In genomic region chr5:73188164-73188563, GRCm38 (mm10) we compare ENCODE assay signal across 17 mouse cellular contexts.
A peak's percentile ranks its signal among the peaks of the same experiment; 100 is the strongest.
DNase-seq lines count a peak whose midpoint lies in the region; ATAC-seq lines count a peak whose summit lies in the region.
"Had no signal": no experiment of that assay in that cellular context is flagged by ENCODE, and none has a peak within 500 bp of the region (broad histone marks: within the 10 kb centered on the region; RNA-seq: fewer than 3 reads in every experiment).

No protein-coding gene starts in this region.

- 0 out of 2 replicates have a peak overlapping the region, but pooled peaks have one; percentile 7 for H3K4me2 ChIP-seq in heart, embryonic 14.5 days (ENCODE audit: low read length)
- H3K4me2 ChIP-seq: forebrain, embryonic 15.5 days; hindbrain, embryonic 14.5 days; limb, embryonic 12.5 days had no signal

- no peaks in the 10 kb centered on the region for H3K27me3 ChIP-seq in heart, embryonic 14.5 days (ENCODE audit: control insufficient read depth, insufficient read depth, low read length)
- H3K27me3 ChIP-seq in midbrain, embryonic 10.5 days (ENCODE audit: low read depth, poor library complexity, severe bottlenecking), result no peaks in the 10 kb centered on the region
- H3K27me3 ChIP-seq: forebrain, embryonic 15.5 days; limb, embryonic 12.5 days had no signal

- 0 out of 2 replicates have a peak, but pooled peaks cover 3% of the 10 kb centered on the region for H3K36me3 ChIP-seq in heart, embryonic 14.5 days (ENCODE audit: control insufficient read depth, insufficient read depth, low read length)
- peaks cover 7% of the 10 kb centered on the region; the same call in 1 of the 2 replicates for H3K36me3 ChIP-seq in midbrain, embryonic 10.5 days
- H3K36me3 ChIP-seq: forebrain, embryonic 15.5 days; limb, embryonic 12.5 days had no signal

- H3K4me3 ChIP-seq in heart, embryonic 14.5 days (ENCODE audit: control insufficient read depth in 1 of 2, insufficient read depth in 1 of 2, low read depth in 1 of 2, low read length in 2 of 2), result no peak overlapping the region
- no peak overlapping the region for H3K4me3 ChIP-seq in midbrain, embryonic 10.5 days
- H3K4me3 ChIP-seq: forebrain, embryonic 15.5 days; limb, embryonic 12.5 days had no signal

- H3K4me1 ChIP-seq in heart, embryonic 14.5 days (ENCODE audit: control insufficient read depth in 2 of 2, insufficient read depth in 2 of 2, low read length in 2 of 2), result peaks cover 12 to 25% of the 10 kb centered on the region in 2 experiments
- peaks cover 10% of the 10 kb centered on the region for H3K4me1 ChIP-seq in midbrain, embryonic 10.5 days
- H3K4me1 ChIP-seq: forebrain, embryonic 15.5 days had no signal

- H3K9ac ChIP-seq in heart, embryonic 14.5 days (ENCODE audit: low read length), result no peak overlapping the region
- H3K9ac ChIP-seq: forebrain, embryonic 15.5 days; hindbrain, embryonic 14.5 days; limb, embryonic 12.5 days had no signal

- peak overlapping the region in 1 of 2 experiments; percentile 45; a peak in 2 of 4 replicates for H3K27ac ChIP-seq in heart, embryonic 14.5 days (replicated peaks in 1 of 2; ENCODE audit: control insufficient read depth in 1 of 2, insufficient read depth in 1 of 2, low read depth in 2 of 2, low read length in 2 of 2)
- no peak overlapping the region for H3K27ac ChIP-seq in midbrain, embryonic 10.5 days (replicated peaks)
- H3K27ac ChIP-seq: forebrain, embryonic 15.5 days; hindbrain, embryonic 14.5 days; limb, embryonic 12.5 days had no signal

- WGBS in heart, embryonic 14.5 days, result 34% methylated on average over 5 of the region's 5 CpGs
- WGBS in midbrain, embryonic 10.5 days, result 85% methylated on average over 5 of the region's 5 CpGs

- DNase-seq in heart, adult 8-10 months (ENCODE audit: low spot score), result no peak
- DNase-seq in gonadal fat pad, adult 2 months (ENCODE audit: low read depth), result peak; percentile 33
- DNase-seq in liver, result peak; percentile 24
- no peak for DNase-seq in midbrain, embryonic 10.5 days (ENCODE audit: low spot score)
- DNase-seq in thymus, postnatal 0 days (ENCODE audit: low spot score), result no peak
- no peak for DNase-seq in ovary, postnatal 10 days (ENCODE audit: low spot score)
- DNase-seq: cerebellum, postnatal 14 days; heart, adult 18-20 months; kidney, adult 18-20 months; kidney, postnatal 25 days; layer of hippocampus, adult 9-11 months had no signal

- H3K9me3 ChIP-seq in heart, embryonic 14.5 days (ENCODE audit: control insufficient read depth, low read length), result no peaks in the 10 kb centered on the region
- no peaks in the 10 kb centered on the region for H3K9me3 ChIP-seq in midbrain, embryonic 10.5 days (replicated peaks)
- H3K9me3 ChIP-seq: forebrain, embryonic 15.5 days; limb, embryonic 12.5 days had no signal

- ATAC-seq in heart, embryonic 14.5 days (ENCODE audit: insufficient number of reproducible peaks, insufficient read depth, low FRiP score, low read depth), result no peak
- 0 out of 2 replicates have a peak, but pooled peaks have one; percentile 19 for ATAC-seq in megakaryocyte-erythroid progenitor cell, adult 5-6 weeks (replicated peaks; ENCODE audit: low FRiP score, low TSS enrichment, poor library complexity, severe bottlenecking)
- ATAC-seq: forebrain, embryonic 15.5 days; midbrain, embryonic 16.5 days had no signal

Comparison
In these comparisons a context has a peak if more than half of its experiments do, and no peak if none do; other contexts are left out.
1. DNase-seq: peak in gonadal fat pad, adult 2 months (single experiment) and liver (single experiment); none in heart, adult 8-10 months (single experiment), midbrain, embryonic 10.5 days (single experiment), thymus, postnatal 0 days (single experiment) and ovary, postnatal 10 days (single experiment).